Mouse (Mus musculus) heart, embryonic 13.5 days (tissue): ENCODE data around the gene Agpat2. TPM values are rescaled to one million over a fixed set of nuclear protein-coding genes. Genes with fewer than 3 reads are reported as not detected.

Experiments used
- ATAC-seq: fragments of 200-750 bp; cut with Nextera tagmentation; 2 replicates; pipeline ENCODE4 v1.8.0; 2017; ENCODE audit warnings: moderate TSS enrichment; ENCODE audit not compliant: insufficient number of reproducible peaks, low FRiP score, low TSS enrichment; ENCODE audit errors: extremely low read depth
- H3K27ac ChIP-seq: fragments of 300-500 bp; sonication (generic); replicated peaks from 2 replicates; pipeline ENCODE4 v1.5.1; 2015; ENCODE audit warnings: moderate library complexity, mild to moderate bottlenecking, inconsistent platforms
- H3K27me3 ChIP-seq: fragments of 300-500 bp; sonication (generic); replicated peaks from 2 replicates; pipeline ENCODE4 v1.6.1; 2015; ENCODE audit warnings: mild to moderate bottlenecking, inconsistent platforms
- H3K36me3 ChIP-seq: fragments of 300-500 bp; sonication (generic); 2 replicates; pipeline ENCODE4 v1.6.1; 2015; ENCODE audit warnings: mild to moderate bottlenecking, inconsistent platforms
- H3K4me1 ChIP-seq: fragments of 300-500 bp; sonication (generic); 2 replicates; pipeline ENCODE4 v1.6.1; 2015; ENCODE audit warnings: inconsistent platforms
- H3K4me2 ChIP-seq: fragments of 300-500 bp; sonication (generic); 2 replicates; pipeline ENCODE4 v1.6.1; 2015; ENCODE audit warnings: inconsistent platforms, mild to moderate bottlenecking, moderate library complexity
- H3K4me3 ChIP-seq: fragments of 300-500 bp; sonication (generic); 2 replicates; pipeline ENCODE4 v1.5.1; 2015; ENCODE audit warnings: moderate library complexity, mild to moderate bottlenecking, inconsistent platforms
- H3K9ac ChIP-seq: fragments of 300-500 bp; sonication (generic); 2 replicates; pipeline ENCODE4 v1.6.1; 2015; ENCODE audit warnings: inconsistent platforms, mild to moderate bottlenecking, moderate library complexity
- H3K9me3 ChIP-seq: fragments of 300-500 bp; sonication (generic); 2 replicates; pipeline ENCODE4 v1.6.1; 2016; ENCODE audit warnings: inconsistent platforms
- WGBS: fragments of 180-500 bp; shearing (Covaris S2); methylation state at CpG from one replicate; pipeline ENCODE4 v1.1.7; 2015; ENCODE audit warnings: mixed read lengths; 5-methylcytosine and 5-hydroxymethylcytosine counted together
- polyA plus RNA-seq: library from polyadenylated mRNA; unstranded; fragments of >200 nt; fragmentation: Nextera tagmentation; extraction: Ambion mirVana; gene quantifications from 2 replicates; pipeline ENCODE4 v1.2.1, GENCODE M21; 2015

Gene Agpat2
- polyA plus RNA-seq, 1 experiment from 2014 or later, result 21.8 TPM

DNA sequence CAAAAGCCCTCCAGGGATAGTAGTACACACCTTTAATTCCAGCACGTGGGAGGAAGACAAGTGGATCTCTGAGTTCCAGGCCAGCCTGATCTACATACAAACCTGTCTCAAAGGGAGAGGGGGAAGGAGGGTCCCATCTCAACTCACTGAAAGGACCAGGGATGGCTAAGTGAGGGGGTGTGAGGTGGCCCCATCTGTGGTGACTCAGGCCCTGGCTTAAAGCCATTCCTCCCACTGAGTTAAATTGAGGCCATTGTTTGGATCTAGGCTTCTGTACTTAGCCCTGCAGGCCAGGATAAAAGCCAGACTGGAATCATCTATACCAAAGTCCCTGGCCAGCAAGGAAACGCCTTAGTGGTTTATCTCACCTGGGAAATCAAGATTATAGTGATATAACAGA is 17.0 kb upstream of the Agpat2 start:
- no peak overlapping the region for H3K4me2 ChIP-seq
- no peak overlapping the region for H3K27ac ChIP-seq
- H3K9me3 ChIP-seq, result no peaks in the 10 kb centered on the region
- no peak overlapping the region for H3K4me3 ChIP-seq
- H3K4me1 ChIP-seq, result peaks cover 10% of the 10 kb centered on the region; the same call in 1 of the 2 replicates
- H3K36me3 ChIP-seq, result no peaks in the 10 kb centered on the region
- H3K9ac ChIP-seq, result no peak overlapping the region
- WGBS, result 50% methylated on average over 2 of the region's 2 CpGs
- H3K27me3 ChIP-seq, result peaks cover 14% of the 10 kb centered on the region; the same call in 1 of the 2 replicates
- no peak for ATAC-seq

DNA sequence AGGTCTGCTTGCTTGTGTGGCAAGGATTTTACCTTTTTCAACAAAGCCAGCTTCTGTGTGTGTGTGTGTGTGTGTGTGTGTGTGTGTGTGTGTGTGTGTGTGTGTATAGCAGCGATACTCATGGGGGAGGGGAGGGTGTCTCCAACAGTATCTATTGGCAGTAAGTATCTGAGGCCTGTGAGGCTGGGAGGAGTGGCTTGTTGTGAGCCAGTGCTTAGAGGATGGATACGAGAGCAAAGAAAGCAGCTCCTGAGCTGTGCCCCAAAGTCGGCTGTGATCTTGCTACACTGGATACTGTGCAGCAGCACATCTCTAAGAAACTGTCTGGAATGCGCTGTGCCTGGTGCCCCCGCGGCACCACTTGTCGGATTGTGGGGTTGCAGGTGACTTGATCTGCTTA is 13.7 kb upstream of the Agpat2 start:
- no peak overlapping the region for H3K9ac ChIP-seq
- no peak overlapping the region for H3K27ac ChIP-seq
- H3K4me3 ChIP-seq, result no peak overlapping the region

DNA sequence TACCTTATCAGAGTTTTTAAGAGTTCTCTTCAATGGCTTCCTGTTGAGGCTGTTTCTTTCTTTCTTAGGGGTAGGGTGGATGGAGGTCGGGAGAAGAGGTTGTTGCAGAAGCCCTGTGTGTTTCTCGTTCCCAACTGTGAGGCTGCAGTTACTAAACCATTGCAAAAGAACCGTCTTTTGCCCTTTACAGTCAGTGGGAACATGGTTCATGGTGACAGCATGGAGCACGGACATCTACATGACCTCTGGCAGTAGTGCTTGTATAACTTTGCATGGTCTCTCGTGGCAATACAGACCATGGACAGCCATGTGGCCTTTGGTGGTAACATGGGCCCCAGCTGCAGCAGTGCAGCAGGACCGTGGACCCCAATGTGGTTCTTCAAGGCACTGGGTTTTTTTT is 13.1 kb upstream of the Agpat2 start:
- H3K9ac ChIP-seq, result no peak overlapping the region
- ATAC-seq, result no peak
- no peak overlapping the region for H3K27ac ChIP-seq
- WGBS, result 55% methylated on average over 6 of the region's 6 CpGs
- peaks cover 10% of the 10 kb centered on the region; the same call in 1 of the 2 replicates for H3K4me1 ChIP-seq
- no peak overlapping the region for H3K4me2 ChIP-seq
- H3K9me3 ChIP-seq, result no peaks in the 10 kb centered on the region
- 0 out of 2 replicates have a peak, but pooled peaks cover 8% of the 10 kb centered on the region for H3K27me3 ChIP-seq
- H3K36me3 ChIP-seq, result no peaks in the 10 kb centered on the region
- no peak overlapping the region for H3K4me3 ChIP-seq

More for the DNA sequence above, 13.7 kb upstream of the Agpat2 start:
- H3K27me3 ChIP-seq, result 0 out of 2 replicates have a peak, but pooled peaks cover 8% of the 10 kb centered on the region
- 55% methylated on average over 6 of the region's 7 CpGs for WGBS
- H3K4me2 ChIP-seq, result no peak overlapping the region
- no peaks in the 10 kb centered on the region for H3K9me3 ChIP-seq
- ATAC-seq, result no peak
- peaks cover 10% of the 10 kb centered on the region; the same call in 1 of the 2 replicates for H3K4me1 ChIP-seq
- H3K36me3 ChIP-seq, result no peaks in the 10 kb centered on the region

DNA sequence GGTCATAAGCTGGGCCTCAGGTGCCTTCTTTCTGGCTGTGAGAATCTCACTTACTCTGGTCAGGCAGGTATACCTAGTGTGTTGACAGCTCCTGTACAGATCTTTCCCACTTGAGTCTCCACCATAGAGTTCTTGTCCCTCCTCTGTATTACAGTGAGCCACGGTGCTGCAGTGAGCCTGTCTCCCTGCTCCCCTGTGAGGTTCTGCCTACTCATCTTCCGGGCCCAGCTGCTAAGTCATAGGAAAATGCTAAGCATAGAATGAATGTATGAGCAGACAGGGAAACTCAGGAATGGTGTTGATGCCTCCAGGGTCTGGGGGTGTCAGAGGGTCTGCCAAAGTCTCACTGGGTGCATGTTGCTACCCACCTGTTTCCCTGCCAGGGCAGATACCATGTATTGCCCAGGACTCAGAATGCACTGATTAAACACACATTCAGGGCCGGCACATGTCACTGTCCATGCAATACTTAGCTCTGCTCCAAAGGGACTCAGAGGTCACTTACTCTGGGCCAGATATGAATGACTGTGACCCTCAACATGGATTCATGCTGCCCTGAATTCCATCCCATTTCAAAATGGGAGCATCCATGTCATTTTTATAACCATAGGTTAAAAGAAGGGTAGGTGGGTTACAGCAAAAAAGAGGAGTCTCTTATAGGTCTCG is 11.4 kb upstream of the Agpat2 start:
- Histone ChIP-seq H3K9me3 (no peaks in the 10 kb centered on the region), H3K27me3 (0 out of 2 replicates have a peak, but pooled peaks cover 8% of the 10 kb centered on the region), H3K36me3 (no peaks in the 10 kb centered on the region), H3K4me1 (peaks cover 10% of the 10 kb centered on the region; the same call in 1 of the 2 replicates), H3K4me2 (no peak overlapping the region), H3K4me3 (no peak overlapping the region), H3K9ac (no peak overlapping the region), H3K27ac (no peak overlapping the region)
- no peak for ATAC-seq
- 72% methylated on average over 4 of the region's 4 CpGs for WGBS

DNA sequence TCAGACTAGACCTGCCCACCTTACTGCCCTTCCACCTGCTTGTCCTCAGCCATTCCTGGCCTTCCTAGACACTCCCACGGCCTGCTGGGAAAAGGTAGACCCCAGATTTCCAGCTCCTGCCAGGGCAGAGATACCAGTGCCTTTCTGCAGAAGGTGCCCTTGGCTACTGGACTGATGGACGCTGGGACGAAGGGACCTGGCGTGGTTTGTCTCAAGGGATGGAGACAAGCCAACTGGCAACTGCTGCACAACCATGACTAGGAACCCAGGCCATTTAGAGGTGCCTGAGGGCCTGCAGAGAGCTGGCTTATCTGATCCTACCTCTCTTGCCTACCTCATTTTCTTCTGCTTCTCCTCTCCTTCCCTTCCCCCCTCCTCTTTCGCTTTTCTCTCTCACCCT is 10.7 kb upstream of the Agpat2 start:
- H3K9me3 ChIP-seq, result no peaks in the 10 kb centered on the region
- no peak overlapping the region for H3K9ac ChIP-seq
- 70% methylated on average over 5 of the region's 5 CpGs for WGBS
- peaks cover 10% of the 10 kb centered on the region; the same call in 1 of the 2 replicates for H3K4me1 ChIP-seq
- H3K36me3 ChIP-seq, result no peaks in the 10 kb centered on the region
- H3K4me3 ChIP-seq, result no peak overlapping the region
- H3K4me2 ChIP-seq, result no peak overlapping the region
- no peak overlapping the region for H3K27ac ChIP-seq
- H3K27me3 ChIP-seq, result 0 out of 2 replicates have a peak, but pooled peaks cover 8% of the 10 kb centered on the region
- ATAC-seq, result no peak

DNA sequence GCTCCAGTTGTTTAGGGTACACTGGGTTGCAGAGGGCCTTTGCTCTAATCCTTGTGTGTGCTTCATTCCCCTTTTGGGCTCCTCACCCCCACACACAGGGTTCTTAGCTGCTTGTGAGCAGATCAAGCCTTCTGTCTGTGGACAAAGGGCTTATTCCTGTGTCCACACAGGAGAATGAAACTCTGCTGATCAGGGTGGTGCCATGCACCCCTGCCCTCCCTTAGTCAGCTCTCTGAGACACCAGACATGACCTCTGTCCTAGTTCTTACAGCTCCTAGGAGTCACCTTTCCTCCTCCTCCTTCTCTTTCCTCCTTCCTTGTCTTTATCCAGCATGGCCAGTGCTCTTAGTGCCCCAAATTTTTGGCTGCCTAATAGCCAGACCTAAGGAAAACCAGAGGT is 7.7 kb upstream of the Agpat2 start:
- Histone ChIP-seq H3K27me3 (no peaks in the 10 kb centered on the region), H3K27ac (no peak overlapping the region), H3K4me3 (no peak overlapping the region), H3K9me3 (no peaks in the 10 kb centered on the region), H3K4me1 (peaks cover 11% of the 10 kb centered on the region), H3K36me3 (no peaks in the 10 kb centered on the region), H3K9ac (no peak overlapping the region), H3K4me2 (no peak overlapping the region)
- ATAC-seq, result no peak

DNA sequence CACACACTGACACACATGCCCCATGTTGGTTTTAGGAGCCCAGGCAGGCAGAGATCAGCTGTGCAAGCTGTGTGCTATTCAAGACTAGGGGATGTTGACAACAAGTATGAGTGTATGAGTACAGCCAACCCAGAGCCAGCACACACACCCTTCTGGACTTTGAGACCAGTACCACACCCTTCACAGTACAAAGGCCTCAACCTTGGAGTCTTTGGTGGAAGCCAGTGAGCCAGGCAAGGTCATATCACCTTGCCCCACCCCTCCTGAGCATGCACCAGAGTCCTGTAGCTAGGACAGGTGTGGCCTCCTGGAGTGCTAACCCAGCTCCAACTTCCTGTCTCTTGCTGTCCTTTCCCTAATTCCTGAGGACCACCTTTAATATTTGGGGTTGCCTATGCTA is 6.8 kb upstream of the Agpat2 start:
- Histone ChIP-seq H3K4me2 (no peak overlapping the region), H3K27ac (no peak overlapping the region), H3K4me3 (no peak overlapping the region), H3K9ac (no peak overlapping the region), H3K9me3 (no peaks in the 10 kb centered on the region), H3K36me3 (no peaks in the 10 kb centered on the region), H3K4me1 (peaks cover 19% of the 10 kb centered on the region), H3K27me3 (no peaks in the 10 kb centered on the region)
- no peak for ATAC-seq

DNA sequence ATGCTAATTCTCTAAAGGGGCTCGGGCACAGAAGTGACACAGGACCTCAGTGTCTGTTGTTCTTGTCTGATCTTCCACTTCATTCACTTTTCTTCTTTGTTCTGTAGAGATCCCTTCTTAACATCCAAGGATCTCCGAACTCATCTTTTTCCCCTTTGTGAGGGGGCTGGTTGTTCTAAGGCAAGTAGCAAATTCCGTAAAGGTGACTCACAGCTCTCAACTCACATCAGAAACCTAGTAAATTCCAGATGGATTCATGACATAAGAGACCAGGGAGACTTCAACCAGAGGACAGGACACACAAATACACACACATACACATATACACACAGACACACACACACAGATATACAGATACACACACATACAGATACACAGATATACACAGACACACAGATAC is 6.3 kb upstream of the Agpat2 start:
- Histone ChIP-seq H3K4me1 (peaks cover 21% of the 10 kb centered on the region), H3K4me3 (no peak overlapping the region), H3K36me3 (no peaks in the 10 kb centered on the region), H3K4me2 (no peak overlapping the region), H3K27ac (no peak overlapping the region), H3K27me3 (no peaks in the 10 kb centered on the region), H3K9me3 (no peaks in the 10 kb centered on the region), H3K9ac (no peak overlapping the region)
- 61% methylated on average over 3 of the region's 3 CpGs for WGBS
- ATAC-seq, result no peak

DNA sequence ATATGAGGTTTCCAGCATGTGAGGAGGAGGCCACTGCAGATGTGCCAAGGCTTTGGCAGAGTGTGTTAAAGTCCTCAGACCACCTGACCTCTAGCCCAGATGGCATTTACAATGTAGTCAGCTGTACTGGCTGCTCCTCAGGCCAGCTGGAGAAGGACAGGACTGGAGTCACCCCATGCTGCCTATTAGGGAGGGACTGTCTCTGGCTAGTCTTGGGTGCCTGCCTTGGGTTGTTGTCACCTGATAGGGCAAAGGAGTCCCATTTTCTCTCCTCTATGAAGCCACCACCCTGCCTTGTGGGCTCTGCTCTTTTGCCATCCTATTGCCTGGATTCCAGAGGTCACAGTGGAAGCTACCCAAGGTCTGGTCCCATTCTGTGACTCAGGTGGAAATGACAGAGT is 5.0 kb upstream of the Agpat2 start:
- no peak for ATAC-seq
- no peaks in the 10 kb centered on the region for H3K9me3 ChIP-seq
- H3K4me1 ChIP-seq, result peaks cover 26% of the 10 kb centered on the region
- no peak overlapping the region for H3K4me3 ChIP-seq
- no peak overlapping the region for H3K27ac ChIP-seq
- no peaks in the 10 kb centered on the region for H3K27me3 ChIP-seq
- H3K9ac ChIP-seq, result no peak overlapping the region
- H3K36me3 ChIP-seq, result no peaks in the 10 kb centered on the region
- H3K4me2 ChIP-seq, result no peak overlapping the region

DNA sequence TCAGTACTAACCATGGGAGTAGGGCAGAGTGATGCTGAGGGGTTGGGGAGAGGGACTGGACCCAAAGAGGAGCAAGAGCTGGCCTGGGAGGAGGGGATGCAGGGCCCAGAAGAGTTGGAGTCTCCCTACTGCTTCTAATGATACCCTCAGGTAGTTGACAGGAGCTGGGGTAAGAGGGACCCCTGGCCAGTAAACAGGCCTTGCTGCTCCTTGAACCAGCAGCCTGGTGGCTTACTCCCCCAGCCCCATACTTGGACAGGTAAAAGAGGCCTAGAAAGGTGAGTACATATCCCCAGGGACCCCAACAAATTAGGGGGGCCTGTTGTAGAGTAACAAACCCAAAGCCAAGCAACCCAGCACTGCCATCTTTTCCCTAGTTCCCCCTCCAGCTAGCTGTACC is 4.6 kb upstream of the Agpat2 start:
- Histone ChIP-seq H3K9ac (no peak overlapping the region), H3K27ac (no peak overlapping the region), H3K4me2 (no peak overlapping the region), H3K36me3 (no peaks in the 10 kb centered on the region), H3K9me3 (no peaks in the 10 kb centered on the region), H3K4me1 (peaks cover 26% of the 10 kb centered on the region), H3K27me3 (no peaks in the 10 kb centered on the region), H3K4me3 (no peak overlapping the region)
- ATAC-seq, result no peak

DNA sequence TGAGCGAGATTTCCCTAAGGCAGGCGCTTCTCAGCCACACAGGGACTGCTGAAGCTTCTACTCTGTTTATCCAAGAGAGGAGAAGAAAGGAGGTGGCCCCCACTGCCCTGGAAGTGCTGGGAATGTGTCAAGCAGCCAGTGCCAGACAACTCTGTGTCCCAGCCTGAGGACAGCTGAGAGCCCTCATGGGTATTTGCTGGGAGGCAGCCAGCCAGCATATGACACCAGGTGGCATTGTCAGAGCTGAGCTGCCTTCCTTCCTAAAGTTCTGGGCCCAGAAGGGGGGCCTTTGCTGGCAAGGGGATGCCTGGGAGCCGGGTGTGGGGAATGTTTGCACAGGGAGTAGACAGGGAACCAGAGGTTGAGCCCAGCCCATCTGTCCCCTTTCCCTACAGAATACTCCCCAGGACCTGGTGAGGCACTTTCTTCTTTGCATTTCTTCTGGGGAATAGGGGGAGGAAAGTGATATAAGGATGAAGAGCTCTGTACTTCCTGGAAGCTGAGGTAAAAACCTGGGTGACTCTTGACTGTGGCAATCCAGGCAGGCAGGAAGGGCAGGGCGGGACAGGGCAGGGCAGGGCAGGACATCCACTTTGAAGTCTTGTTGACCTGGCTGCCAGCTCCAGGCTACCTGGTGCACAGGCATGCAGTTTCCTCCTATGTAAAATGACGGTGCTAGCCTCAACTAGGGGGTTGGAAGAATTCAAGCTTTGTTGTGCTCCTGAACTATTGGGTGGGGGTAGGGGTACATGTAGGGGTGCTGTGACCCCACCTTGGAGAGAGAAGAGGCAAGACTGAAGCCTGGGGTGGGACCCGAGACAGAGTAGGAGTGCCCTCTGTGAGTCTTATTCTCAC is 3.1 kb upstream of the Agpat2 start:
- no peaks in the 10 kb centered on the region for H3K27me3 ChIP-seq
- H3K4me1 ChIP-seq, result peaks cover 37% of the 10 kb centered on the region
- peak overlapping the region; percentile 44 for H3K9ac ChIP-seq
- H3K9me3 ChIP-seq, result no peaks in the 10 kb centered on the region
- H3K27ac ChIP-seq, result peak overlapping the region; percentile 72
- H3K4me2 ChIP-seq, result no peak overlapping the region
- no peak for ATAC-seq
- H3K36me3 ChIP-seq, result no peaks in the 10 kb centered on the region
- 44% methylated on average over 6 of the region's 6 CpGs for WGBS
- H3K4me3 ChIP-seq, result no peak overlapping the region
